Mouse (Mus musculus) layer of hippocampus, adult 9-10 months (tissue): ENCODE data around the gene Scaf11.
"Not testable (repeated sequence)": the region's sequence is repeated elsewhere in the genome, so short reads cannot be mapped to it uniquely, and the experiment has no call there.

Source experiments
- DNase-seq: peaks from one replicate; pipeline ENCODE4 v3.0.0; 2022; ENCODE audit warnings: low spot score

The Scaf11 gene

DNA sequence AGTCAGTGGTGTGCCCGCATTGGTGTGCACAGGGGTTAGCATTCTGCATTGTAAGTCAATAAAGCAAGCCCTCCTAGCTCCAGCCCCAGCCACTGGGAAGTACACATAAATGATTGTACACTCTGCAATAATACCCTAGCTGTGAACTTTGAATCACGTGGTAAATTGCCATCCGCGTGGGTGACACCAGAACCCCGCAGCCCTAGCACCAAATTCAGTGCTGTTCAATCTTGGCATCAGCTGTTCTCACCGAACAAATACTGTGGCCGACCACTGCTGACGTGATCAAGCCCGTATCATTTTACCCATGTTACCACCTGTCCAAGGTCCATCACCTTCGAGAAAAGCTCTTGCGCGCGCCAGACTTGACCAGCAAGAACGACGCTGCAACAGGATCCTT is 3.2 kb upstream of the Scaf11 start:
- no peak for DNase-seq

DNA sequence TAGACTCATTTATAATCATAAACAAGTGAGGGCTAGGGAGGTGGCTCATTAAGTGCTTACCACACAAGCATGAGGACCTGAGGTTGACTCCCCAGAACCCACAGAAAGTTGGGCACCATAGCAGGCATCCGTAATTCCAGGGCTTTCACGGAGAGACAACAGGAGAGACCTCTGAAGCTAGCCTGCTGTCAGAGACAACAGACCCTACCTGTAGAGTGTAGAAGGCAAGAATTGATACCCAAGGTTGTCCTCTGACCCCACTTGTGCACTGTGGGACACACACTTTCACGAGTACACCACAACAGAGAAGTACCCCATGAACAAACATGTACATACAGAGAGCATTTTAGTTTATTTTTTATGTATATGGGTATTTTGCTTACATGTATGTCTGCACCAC is 2.0 kb upstream of the Scaf11 start:
- no peak for DNase-seq

DNA sequence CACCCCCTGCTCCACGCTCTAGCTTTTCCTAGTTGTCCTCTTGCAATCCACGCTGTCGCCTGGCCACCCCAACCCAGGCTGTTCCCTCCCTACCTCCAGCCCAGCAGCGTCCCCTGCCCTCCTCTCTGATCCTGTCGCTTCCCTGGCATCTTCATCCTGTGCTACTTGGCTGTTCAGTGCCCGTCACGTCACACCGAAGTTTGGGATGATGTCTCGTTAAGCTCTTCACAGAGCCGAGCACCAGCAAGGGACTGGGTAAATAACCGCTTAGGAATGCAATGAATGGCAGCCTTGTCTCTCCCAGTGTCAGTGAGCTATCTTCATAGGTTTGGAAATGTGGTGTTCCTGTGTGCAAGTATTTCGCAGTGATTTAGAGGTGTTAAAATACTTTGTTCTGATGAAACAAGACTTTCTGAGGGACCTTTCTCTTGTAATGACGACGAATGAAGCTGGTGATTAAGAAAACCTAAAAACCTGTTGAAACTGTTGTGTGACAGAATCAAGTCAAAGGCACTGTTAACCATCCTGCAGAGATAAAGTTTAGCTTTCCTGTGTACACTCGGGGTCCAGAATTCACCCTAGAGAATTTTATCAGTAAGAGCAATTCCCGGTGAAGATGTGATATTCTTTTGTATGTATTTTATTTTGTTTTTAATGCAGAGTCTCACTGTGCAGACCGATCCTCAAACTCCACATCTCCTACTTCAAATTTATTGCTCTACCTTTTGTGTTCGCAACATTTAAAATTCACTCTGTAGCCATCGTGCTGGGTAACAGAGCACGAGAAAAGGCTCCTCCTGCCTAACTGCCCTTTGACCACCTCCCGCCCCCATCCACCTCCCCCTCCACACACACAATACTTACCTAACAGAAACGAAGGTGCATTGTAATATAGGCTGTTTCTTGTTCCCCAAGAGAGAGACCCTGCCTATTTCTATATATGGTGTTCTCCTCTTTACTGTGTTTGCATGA is 1.2 kb upstream of the Scaf11 start:
- DNase-seq = peak; percentile 37

DNA sequence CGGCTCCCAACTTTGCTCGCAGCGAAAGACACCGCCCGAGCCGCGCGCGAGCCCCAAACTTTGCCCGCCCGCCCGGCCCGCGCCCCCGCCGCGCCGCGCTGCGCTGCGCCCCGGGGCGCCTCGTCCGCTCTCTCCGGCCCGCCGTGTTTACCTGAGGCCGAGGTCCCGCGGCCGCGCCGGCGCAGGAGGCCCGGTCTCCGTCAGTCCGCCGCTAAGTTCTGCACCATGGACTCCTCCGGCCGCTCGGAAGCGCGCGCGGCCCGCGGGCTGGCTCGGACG is 253 bp downstream of the Scaf11 start:
- no peak for DNase-seq

DNA sequence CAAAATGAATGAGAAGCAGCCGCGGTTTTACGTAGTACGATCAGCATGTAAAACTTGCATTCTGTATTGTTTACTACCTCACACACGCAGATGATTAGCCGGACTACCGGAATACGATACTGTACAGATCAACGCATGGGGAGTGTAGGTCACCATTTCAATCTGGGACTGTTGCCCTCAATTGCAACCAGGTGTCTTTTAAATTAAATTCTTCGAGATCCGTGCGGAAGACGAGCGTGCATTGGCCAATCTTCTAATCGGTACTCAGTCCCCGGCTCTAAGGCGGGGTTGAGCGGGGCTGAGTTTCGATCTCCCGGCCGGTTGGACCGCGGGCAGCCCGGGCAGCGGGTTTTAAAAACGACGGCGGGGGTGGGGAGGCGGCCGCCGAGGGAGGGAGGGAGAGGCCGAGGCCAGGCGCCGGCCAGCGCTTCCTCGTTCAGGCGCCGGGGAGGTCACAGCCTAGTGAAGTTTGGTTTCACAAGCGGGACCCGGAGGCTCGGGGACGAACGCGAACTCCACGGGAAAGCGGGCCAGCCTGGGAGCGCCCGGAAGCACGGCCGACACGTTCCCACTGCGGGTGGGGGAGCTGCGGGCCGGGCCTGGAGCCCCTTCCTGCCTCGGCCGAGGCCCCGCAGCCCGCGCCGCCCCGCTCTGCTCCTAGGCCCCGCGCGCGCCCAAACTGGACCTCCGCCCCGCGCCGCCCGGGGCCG is 747 bp downstream of the Scaf11 start:
- no peak for DNase-seq

DNA sequence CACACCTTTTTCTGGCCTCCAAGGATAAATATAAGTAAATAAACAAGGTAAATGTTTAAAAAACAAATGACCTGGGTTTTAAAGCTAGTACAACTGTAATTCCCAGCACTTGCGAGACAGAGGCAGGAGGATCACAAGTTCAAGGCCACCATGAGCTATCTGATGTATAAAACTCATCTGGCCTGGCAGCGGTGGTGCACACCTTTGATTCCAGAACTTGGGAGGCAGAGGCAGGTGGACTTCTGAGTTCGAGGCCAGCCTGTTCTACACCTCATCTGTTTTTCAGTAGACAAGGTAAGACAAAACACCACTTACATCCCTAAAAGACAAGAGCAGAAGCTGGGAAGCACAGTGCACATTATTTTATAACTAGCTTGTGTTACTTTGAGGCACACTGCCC is 2.4 kb downstream of the Scaf11 start:
- no peak for DNase-seq

DNA sequence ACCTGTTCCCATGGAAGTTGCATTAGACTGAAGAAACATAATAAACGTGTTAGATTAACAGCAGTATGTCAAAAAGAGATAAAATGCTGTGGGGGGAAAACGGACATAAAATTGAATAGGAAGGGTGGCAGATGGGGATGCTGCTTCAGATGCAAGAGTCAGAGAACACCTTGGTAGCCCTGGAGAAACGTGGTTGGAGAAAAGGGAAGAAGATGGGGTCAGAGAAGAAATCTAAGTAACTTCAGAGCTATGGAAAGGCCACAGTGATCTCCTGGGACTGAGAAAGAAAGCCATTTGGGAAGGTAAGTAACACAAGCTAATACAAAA is 3.3 kb downstream of the Scaf11 start:
- no peak for DNase-seq

DNA sequence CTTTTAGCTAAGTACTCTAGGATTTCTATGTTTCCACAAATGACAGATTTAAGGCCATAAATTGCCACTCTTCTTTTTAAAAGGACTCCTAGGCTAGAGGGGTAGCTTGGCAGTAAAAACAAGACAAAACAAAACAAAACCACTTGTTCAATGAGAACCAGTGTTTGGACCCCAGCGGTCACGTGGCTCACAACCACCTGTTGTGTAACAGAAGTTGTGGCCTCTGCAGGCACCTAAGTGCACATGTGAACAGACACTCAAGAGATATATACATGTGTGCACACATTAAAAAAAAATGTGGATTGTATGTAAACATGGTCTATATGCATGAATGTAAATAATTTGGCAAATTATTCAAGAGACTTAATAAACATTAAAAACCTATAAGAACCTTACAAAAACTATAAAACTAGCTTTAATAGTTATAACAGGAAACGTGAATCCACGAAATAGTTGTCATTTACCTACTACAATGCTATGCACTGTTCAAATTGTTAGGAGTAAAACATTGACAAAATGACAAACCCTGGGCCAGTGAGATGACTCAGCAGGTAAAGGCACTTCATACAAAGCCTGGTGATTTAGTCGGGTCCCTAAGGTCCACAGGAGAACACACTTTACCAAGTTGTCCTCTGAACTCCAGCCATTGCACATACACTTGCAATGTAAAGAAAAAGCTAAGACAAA is 3.8 kb downstream of the Scaf11 start:
- DNase-seq = no peak

DNA sequence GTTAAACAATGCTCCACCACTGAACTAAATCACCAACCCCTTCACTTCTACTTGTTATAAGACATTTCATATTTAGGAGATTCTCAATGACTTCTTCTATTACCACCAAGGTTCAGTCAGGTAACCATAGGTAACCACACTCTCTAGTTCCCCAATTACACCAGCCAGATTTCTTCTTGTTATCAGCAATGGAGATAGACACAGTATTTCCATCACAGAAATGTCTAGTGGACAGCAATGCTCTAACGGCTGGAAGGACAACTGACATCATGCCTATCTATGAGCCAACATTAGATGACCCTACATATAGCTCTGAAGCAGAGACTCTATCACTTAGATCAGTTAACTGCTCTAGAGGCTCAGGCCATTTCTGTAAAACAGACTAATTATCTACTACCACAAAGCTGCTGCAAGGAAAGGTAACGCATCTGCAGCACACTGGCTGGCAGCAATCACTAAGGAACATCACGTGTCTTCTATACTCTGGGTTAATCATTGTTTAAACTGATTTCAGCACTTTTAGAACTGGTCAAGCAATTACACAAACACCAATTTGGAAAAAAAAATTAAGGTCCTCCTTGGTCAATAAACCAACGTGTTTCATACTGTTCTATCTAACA is 4.9 kb downstream of the Scaf11 start:
- no peak for DNase-seq

DNA sequence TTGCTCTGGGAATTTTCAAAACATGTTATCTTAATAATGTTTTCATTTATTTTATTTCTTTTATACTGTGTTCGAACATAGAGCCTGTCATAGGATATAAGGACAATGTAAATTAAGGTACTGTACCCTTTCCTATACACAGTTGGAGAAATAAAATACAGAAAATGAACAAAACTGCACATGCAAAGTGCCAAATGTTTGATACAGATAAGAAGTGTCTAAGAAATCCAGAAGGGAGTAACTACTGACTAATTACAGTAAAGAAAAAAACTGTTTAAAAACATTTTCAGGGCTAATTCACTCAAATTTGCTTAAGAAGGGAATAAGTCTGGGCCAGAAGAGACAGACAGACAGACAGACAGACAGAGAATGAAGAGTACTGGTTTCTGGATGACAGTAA is 7.3 kb downstream of the Scaf11 start:
- DNase-seq = no peak

DNA sequence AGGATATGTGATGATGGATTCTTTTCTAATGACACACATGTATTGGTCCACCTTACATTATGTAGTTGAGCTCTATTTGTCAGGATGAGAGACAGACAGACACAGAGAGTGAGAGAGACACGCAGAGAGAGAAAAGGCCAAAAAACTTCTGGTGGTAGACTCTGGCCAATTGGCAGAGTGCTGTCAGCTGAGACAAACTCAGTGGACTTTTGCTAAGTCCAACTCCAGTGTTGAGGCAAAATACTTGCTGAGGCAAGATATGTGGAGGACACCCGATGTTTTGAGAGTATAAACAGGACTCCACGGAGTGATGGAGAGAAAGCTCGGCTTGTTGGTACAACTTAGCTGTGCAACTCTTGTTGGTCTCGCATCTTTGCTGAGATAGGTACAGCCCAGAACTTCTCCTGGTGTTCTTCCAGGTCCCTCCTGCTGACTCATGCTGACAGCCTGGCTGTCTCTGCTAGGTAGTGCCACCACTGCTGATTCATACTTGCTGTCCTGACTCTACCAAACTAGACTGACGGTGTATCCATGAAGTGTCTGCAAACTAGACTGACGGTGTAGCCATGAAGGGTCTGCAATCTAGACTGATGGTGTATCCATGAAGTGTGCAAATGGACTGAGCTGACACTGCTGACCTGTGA is 11.9 kb downstream of the Scaf11 start:
- DNase-seq = no peak

DNA sequence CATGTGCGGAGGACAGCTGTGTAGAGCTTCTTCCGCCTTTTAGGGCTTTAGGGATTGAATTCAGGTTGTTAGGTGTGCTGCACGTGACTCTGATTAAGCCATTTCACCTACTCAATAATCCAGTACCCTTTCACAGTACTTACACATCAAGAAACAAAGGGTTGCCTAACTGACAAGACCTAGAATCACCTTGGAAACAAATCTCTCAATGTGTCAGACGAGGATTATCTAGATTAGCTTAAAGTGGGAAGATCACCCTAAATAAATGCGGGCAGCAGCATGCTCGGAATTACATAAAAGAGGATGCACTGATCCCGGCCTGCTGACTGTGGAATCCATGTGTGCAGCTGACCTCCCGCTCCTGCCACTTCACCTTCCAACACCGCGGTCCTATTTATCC is 13.9 kb downstream of the Scaf11 start:
- DNase-seq = no peak

DNA sequence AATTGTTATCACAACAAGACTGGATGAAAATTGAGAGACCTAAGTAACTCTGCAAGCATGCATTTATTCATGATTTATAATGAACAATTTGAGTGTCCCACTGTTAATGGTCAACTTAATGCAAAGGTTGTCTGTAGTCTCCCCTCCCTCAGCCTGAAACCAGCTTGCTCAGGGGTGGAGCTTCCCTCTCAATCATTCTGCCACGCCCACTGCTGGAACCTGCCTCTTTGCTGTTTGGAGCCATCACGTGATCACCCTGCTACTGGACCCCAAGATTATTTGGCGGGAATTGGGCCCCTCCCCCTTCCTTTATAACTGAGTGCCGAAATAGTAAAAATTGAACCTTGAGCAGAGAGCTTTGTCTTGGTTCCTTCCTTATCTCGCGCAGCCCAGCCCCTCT is 19.2 kb downstream of the Scaf11 start:
- not testable (repeated sequence) for DNase-seq

DNA sequence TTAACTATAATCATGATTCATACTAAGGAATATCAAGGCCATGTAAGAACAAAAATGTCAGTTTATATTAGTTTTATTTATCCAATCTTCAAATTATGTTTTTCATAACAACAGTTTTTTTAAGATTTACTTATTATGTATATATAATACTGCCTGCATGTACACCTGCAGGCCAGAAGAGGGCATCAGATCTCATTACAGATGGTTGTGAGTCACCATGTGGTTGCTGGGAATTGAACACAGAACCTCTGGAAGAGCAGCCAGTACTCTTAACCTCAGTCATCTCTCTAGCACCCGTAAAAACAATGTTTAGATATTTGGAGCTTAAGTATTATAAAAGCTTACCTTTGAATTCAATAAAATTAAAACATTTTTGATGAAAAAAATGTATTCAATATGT is 26.4 kb downstream of the Scaf11 start:
- no peak for DNase-seq

DNA sequence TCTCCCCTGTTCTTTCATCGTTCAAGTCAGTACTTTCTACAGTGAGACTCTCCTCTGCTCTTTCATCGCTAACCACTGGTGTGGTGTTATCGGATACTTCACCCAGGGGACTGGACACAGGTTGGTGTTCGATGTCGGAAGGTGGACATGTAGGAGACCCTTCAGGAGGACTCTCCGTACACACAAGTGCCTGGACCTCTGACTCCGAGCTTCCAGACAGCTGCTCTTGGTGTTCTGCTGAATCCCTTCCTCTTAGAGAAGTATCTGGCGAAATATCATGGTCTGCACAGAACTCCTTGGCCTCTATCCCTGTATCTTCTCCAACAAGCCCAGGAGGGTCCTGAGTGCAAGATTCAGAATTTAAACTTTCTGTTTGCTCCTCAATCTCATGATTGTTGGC is 40.7 kb downstream of the Scaf11 start:
- no peak for DNase-seq

DNA sequence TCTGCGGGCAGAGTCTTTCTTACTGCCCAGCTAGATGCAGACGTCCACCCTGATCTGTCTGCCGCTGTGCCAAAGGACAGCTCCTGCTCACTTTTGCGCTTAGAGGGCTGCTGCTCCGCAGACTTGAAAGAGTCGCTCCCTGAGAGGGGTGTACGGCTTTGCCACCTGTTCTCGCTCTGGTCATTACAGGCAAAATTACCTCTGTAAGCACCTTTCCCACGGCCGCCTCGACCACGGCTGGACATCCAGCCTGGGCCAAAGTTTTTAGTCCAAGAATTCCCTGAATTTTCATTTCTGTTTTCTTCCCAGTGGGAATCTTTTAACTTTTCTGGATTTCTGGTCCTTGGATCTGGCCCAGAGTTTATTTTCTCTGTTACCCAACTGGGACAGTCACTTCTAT is 42.5 kb downstream of the Scaf11 start:
- DNase-seq = no peak

DNA sequence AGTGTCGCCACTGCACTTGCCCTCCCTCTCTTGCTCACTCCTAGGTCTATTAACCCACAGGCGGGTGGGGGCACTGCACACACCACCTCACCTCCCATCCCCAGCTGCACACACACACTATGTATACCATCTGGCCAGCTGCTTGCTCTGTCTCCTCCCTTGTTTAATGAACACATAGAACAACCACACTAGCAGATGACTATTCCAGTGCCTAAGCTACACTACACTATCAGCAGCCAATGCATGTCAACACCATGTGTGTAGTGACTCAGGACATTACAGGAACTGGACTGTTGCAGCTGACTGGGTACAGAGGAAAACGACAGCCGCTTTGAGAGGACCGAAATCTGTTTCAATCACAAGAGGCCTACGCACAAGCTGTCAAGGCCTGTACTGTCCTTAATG is 51.9 kb downstream of the Scaf11 start:
- no peak for DNase-seq

DNA sequence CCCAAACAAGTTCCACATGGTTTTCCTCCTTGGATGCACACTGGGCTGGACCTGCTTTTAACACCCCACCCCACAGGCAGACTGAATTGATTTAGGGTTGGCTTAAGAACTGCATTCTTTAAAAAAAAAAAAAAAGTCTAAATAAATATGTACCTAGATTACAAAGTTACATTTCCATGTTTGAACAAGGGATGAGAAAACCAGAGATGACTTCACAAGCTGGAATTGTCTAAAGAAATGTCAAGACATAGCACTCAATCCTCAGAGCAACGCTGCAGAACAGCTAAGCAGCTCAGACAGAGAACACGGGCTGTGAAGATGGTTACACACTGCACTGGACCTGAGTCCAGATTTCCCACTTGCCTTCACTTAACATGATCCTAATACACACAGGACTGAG is 53.5 kb downstream of the Scaf11 start:
- DNase-seq = no peak

DNA sequence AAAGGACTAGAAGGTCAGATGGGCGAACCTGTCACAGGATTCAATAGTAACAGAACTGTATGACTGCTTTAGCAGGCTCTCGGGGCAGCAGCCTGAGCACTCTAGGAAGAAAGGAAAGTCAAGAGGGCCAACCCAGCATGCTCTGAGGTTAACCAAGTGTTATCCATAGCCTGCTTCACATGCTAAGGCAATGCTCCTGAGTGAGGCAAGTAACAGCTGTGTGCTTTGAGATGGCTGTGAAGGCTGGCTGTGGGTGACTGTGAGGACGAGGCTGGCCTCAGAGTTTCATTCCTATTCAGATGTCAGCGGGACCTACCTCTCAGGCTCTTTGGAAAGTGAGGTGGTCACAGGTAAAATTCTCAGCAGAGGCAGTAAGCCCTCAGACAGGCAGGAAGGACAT is 54.4 kb downstream of the Scaf11 start:
- DNase-seq = no peak

DNA sequence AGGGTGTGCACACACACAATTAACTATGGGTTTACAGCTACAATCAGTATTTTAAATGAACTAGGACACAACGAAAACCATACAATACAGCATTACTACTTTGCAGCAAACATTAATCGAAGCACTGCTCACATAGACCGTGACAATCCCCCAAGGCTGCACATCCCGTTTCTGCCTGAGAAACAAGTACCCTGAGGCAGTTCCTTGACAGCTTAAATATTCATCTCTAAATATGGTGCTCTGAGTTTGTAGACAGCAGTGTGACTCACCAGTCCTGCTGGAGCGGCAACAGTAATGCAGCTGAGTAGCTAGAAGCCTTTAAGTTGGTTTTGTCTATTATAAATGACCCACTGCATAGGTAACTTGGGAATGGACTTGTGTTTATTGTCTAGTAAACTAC is 55.1 kb downstream of the Scaf11 start:
- no peak for DNase-seq

DNA sequence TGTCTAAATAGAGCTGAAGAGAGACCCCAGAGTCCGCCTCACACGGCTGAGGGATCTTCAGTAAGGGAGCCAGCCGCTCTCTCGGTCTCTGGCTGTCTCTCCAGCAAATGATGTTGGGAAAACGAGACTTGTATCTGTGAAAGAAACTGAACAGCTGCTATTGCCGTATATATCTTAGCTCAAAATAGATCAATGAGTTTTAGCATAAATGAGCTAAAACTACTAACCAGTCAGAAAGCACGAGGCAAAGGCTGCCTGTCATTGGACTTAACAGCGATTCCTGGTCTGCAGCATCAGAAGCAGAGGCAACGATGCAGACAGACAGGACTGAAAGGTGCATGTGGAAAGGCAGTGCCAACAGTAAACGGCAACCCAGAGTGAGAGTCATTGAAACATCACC is 62.3 kb downstream of the Scaf11 start:
- no peak for DNase-seq

DNA sequence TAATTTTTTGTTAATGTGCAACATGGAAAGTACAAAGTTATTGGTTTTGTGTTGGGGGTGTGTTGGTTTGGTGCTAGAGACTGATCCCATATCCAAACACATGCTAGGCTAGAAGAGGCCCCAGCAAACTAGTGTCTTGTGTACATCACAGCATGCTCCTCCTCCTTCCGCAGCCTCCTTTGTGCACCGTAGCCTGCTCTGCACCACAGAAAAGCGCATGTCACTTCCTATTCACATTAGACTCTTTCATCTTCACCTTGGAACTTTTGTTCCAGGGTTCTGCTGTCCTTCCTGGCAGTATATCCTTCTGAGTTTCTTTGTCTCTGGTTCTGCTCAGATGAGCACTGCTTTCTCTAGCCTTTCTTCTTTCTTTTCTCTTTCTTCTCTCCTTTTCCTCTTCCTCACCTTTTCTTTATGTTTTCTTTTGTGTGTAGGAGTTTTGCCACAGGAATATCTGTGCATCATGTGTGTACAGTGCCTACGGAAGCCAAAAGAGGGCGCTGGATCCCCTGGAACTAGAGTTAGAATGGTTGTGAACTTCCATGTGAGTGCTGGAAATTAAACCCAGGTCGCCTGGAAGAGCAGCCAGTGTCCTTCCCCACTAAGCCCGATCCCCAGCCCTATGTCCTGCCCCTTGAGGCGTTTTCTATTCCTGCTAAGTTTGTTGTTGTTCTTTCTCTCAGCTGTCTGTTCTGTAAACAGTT is 63.9 kb downstream of the Scaf11 start:
- no peak for DNase-seq
